Mouse (Mus musculus) ES-Bruce4 (cell line): Measurements from ENCODE around the gene Tenm3. TPM values are rescaled to one million over a fixed set of nuclear protein-coding genes. Genes with fewer than 3 reads are reported as not detected.

Source experiments
- H3K27ac ChIP-seq: 2 replicates; pipeline ENCODE4 v1.5.1; 2012; ENCODE audit warnings: low read length, inconsistent platforms; ENCODE audit not compliant: insufficient read depth
- H3K27me3 ChIP-seq: 2 replicates; pipeline ENCODE4 v1.6.1; 2012; ENCODE audit warnings: mild to moderate bottlenecking, low read length, inconsistent platforms; ENCODE audit not compliant: control insufficient read depth, poor library complexity, insufficient read depth, severe bottlenecking
- H3K36me3 ChIP-seq: 2 replicates; pipeline ENCODE4 v1.6.1; 2012; ENCODE audit warnings: inconsistent platforms, mild to moderate bottlenecking, low read length, moderate library complexity; ENCODE audit not compliant: control insufficient read depth, poor library complexity, insufficient read depth, severe bottlenecking
- H3K4me1 ChIP-seq: one replicate; pipeline ENCODE4 v1.8.1; 2011; ENCODE audit warnings: low read length; ENCODE audit not compliant: control insufficient read depth, insufficient read depth
- H3K4me3 ChIP-seq: 2 replicates; pipeline ENCODE4 v1.5.1; 2011; ENCODE audit warnings: low read depth, mild to moderate bottlenecking, low read length
- H3K9ac ChIP-seq: 2 replicates; pipeline ENCODE4 v1.6.1; 2012; ENCODE audit warnings: low read depth, mild to moderate bottlenecking, inconsistent platforms; ENCODE audit not compliant: poor library complexity, severe bottlenecking
- H3K9me3 ChIP-seq: replicated peaks from 2 replicates; pipeline ENCODE4 v1.6.1; 2012; ENCODE audit warnings: mild to moderate bottlenecking, low read length, inconsistent platforms; ENCODE audit not compliant: control insufficient read depth, poor library complexity, insufficient read depth, severe bottlenecking
- CTCF ChIP-seq: IDR thresholded peaks from one replicate; pipeline ENCODE4 v1.8.1; 2011; ENCODE audit warnings: low read depth, low read length
- EP300 ChIP-seq: IDR thresholded peaks from 2 replicates; pipeline ENCODE4 v1.6.1; 2011; ENCODE audit warnings: low read depth, low read length; ENCODE audit not compliant: insufficient read depth
- POLR2A ChIP-seq: IDR thresholded peaks from one replicate; pipeline ENCODE4 v1.8.1; 2011; ENCODE audit warnings: low read length; ENCODE audit not compliant: insufficient read depth
- polyA plus RNA-seq: library from polyadenylated mRNA; stranded (reverse); fragments of >200 nt; gene quantifications from 2 replicates; pipeline ENCODE4 v1.2.4, GENCODE M21; 2011; ENCODE audit warnings: low read depth; ENCODE audit not compliant: missing spikeins, insufficient read depth, insufficient read length

Gene Tenm3
- polyA plus RNA-seq, 1 experiment = 19.2 TPM

- Histone ChIP-seq H3K27ac (no peak overlapping the region), H3K4me1 (no peaks in the 10 kb centered on the region), H3K9me3 (no peaks in the 10 kb centered on the region), H3K36me3 (no peaks in the 10 kb centered on the region), H3K4me3 (no peak overlapping the region), H3K27me3 (no peaks in the 10 kb centered on the region), H3K9ac (no peak overlapping the region)
- no peak for TF ChIP-seq CTCF
- TF ChIP-seq POLR2A = no peak
Measured at GRCm38 (mm10) chr8:48517431-48517830, 326.3 kb downstream of the Tenm3 start.

GRCm38 (mm10) chr8:48514230-48514629, 329.5 kb downstream of the Tenm3 start:
- no peak overlapping the region for H3K27ac ChIP-seq
- no peaks in the 10 kb centered on the region for H3K9me3 ChIP-seq
- H3K36me3 ChIP-seq = no peaks in the 10 kb centered on the region
- no peaks in the 10 kb centered on the region for H3K27me3 ChIP-seq
- no peaks in the 10 kb centered on the region for H3K4me1 ChIP-seq
- no peak overlapping the region for H3K9ac ChIP-seq
- TF ChIP-seq POLR2A (no peak), EP300 (no peak), CTCF (no peak)
- H3K4me3 ChIP-seq = no peak overlapping the region

GRCm38 (mm10) chr8:48513801-48514200, 329.9 kb downstream of the Tenm3 start:
- no peaks in the 10 kb centered on the region for H3K4me1 ChIP-seq
- H3K27ac ChIP-seq = no peak overlapping the region
- H3K36me3 ChIP-seq = no peaks in the 10 kb centered on the region
- H3K9ac ChIP-seq = no peak overlapping the region
- no peaks in the 10 kb centered on the region for H3K9me3 ChIP-seq
- H3K4me3 ChIP-seq = no peak overlapping the region
- TF ChIP-seq POLR2A (no peak), EP300 (no peak), CTCF (no peak)
- no peaks in the 10 kb centered on the region for H3K27me3 ChIP-seq

GRCm38 (mm10) chr8:48511546-48511945, 332.2 kb downstream of the Tenm3 start:
- Histone ChIP-seq H3K36me3 (no peaks in the 10 kb centered on the region), H3K9me3 (no peaks in the 10 kb centered on the region), H3K27ac (no peak overlapping the region), H3K9ac (no peak overlapping the region), H3K4me3 (no peak overlapping the region), H3K27me3 (no peaks in the 10 kb centered on the region), H3K4me1 (no peaks in the 10 kb centered on the region)
- TF ChIP-seq EP300 = no peak
- no peak for TF ChIP-seq CTCF
- TF ChIP-seq POLR2A = no peak

GRCm38 (mm10) chr8:48511137-48511536, 332.6 kb downstream of the Tenm3 start:
- no peaks in the 10 kb centered on the region for H3K9me3 ChIP-seq
- H3K4me1 ChIP-seq = no peaks in the 10 kb centered on the region
- H3K4me3 ChIP-seq = no peak overlapping the region
- no peak overlapping the region for H3K27ac ChIP-seq
- no peaks in the 10 kb centered on the region for H3K27me3 ChIP-seq
- no peaks in the 10 kb centered on the region for H3K36me3 ChIP-seq
- no peak overlapping the region for H3K9ac ChIP-seq
- TF ChIP-seq EP300 (no peak), POLR2A (no peak), CTCF (no peak)

- no peak overlapping the region for H3K9ac ChIP-seq
- H3K4me3 ChIP-seq = no peak overlapping the region
- no peaks in the 10 kb centered on the region for H3K4me1 ChIP-seq
- H3K27ac ChIP-seq = no peak overlapping the region
- no peaks in the 10 kb centered on the region for H3K9me3 ChIP-seq
- TF ChIP-seq POLR2A (no peak), CTCF (no peak), EP300 (no peak)
- H3K36me3 ChIP-seq = no peaks in the 10 kb centered on the region
- no peaks in the 10 kb centered on the region for H3K27me3 ChIP-seq
Measured at GRCm38 (mm10) chr8:48508641-48509599, 334.8 kb downstream of the Tenm3 start.
